Mouse (Mus musculus) hindbrain, embryonic 12.5 days (tissue): ENCODE measurements around the gene Mta2. TPM values are rescaled to one million over a fixed set of nuclear protein-coding genes. Genes with fewer than 3 reads are reported as not detected.
A peak's percentile ranks its signal among the peaks of the same experiment; 100 is the strongest.
"Not testable (repeated sequence)": the region's sequence is repeated elsewhere in the genome, so short reads cannot be mapped to it uniquely, and the experiment has no call there.

Experiments
- ATAC-seq: fragments of 200-750 bp; cut with Nextera tagmentation; 2 replicates; pipeline ENCODE4 v1.8.0; 2017; ENCODE audit warnings: moderate TSS enrichment; ENCODE audit not compliant: low FRiP score
- H3K27ac ChIP-seq: fragments of 300-500 bp; sonication (generic); 2 replicates; pipeline ENCODE4 v1.5.1; 2016; ENCODE audit warnings: mild to moderate bottlenecking
- H3K27me3 ChIP-seq: fragments of 300-500 bp; sonication (generic); 2 replicates; pipeline ENCODE4 v1.6.1; 2016; ENCODE audit warnings: mild to moderate bottlenecking
- H3K36me3 ChIP-seq: fragments of 300-500 bp; sonication (generic); 2 replicates; pipeline ENCODE4 v1.6.1; 2016; ENCODE audit warnings: mild to moderate bottlenecking
- H3K4me1 ChIP-seq: fragments of 300-500 bp; sonication (generic); 2 replicates; pipeline ENCODE4 v1.6.1; 2016
- H3K4me2 ChIP-seq: fragments of 300-500 bp; sonication (generic); replicated peaks from 2 replicates; pipeline ENCODE4 v1.6.1; 2016; ENCODE audit warnings: mild to moderate bottlenecking
- H3K4me3 ChIP-seq: fragments of 300-500 bp; sonication (generic); 2 replicates; pipeline ENCODE4 v1.5.1; 2016; ENCODE audit warnings: mild to moderate bottlenecking
- H3K9ac ChIP-seq: fragments of 300-500 bp; sonication (generic); 2 replicates; pipeline ENCODE4 v1.6.1; 2016; ENCODE audit warnings: mild to moderate bottlenecking, moderate library complexity
- H3K9me3 ChIP-seq: fragments of 300-500 bp; sonication (generic); replicated peaks from 2 replicates; pipeline ENCODE4 v1.6.1; 2016; ENCODE audit warnings: mild to moderate bottlenecking
- WGBS: fragments of 180-500 bp; shearing (Covaris S2); methylation state at CpG from one replicate; pipeline ENCODE4 v1.1.7; 2016; 5-methylcytosine and 5-hydroxymethylcytosine counted together
- polyA plus RNA-seq: library from polyadenylated mRNA; unstranded; fragments of >200 nt; fragmentation: Nextera tagmentation; extraction: Ambion mirVana; gene quantifications from 2 replicates; pipeline ENCODE4 v1.2.1, GENCODE M21; 2016

The Mta2 gene
- polyA plus RNA-seq, 1 experiment from 2014 or later: 174 TPM

- H3K36me3 ChIP-seq: peaks cover 63% of the 10 kb centered on the region
- H3K27me3 ChIP-seq: no peaks in the 10 kb centered on the region
- peak within 1 kb of the TSS; percentile 72 for H3K9ac ChIP-seq
- peak within 1 kb of the TSS; percentile 96 for H3K4me2 ChIP-seq
- WGBS: 3% methylated on average over 46 of the region's 46 CpGs
- H3K4me3 ChIP-seq: peak within 1 kb of the TSS; percentile 76
- H3K4me1 ChIP-seq: peaks cover 25% of the 10 kb centered on the region
- peak within 1 kb of the TSS; percentile 93 for H3K27ac ChIP-seq
- peak; percentile 97 for ATAC-seq
- no peaks in the 10 kb centered on the region for H3K9me3 ChIP-seq
These were observed 11.7 kb downstream of the Mta2 start, which contains the start of gene Tut1 for GRCm38 (mm10) chr19:8953135-8954039. Gene Tut1, plus strand, starts transcription at chr19:8953847.

GRCm38 (mm10) chr19:8954171-8954570, 12.5 kb downstream of the Mta2 start:
- Histone ChIP-seq H3K4me1 (peaks cover 25% of the 10 kb centered on the region), H3K4me2 (peak overlapping the region; percentile 96), H3K27me3 (no peaks in the 10 kb centered on the region), H3K9me3 (no peaks in the 10 kb centered on the region), H3K27ac (peak overlapping the region; percentile 93; the same call in 1 of the 2 replicates), H3K36me3 (peaks cover 60% of the 10 kb centered on the region), H3K4me3 (peak overlapping the region; percentile 76), H3K9ac (peak overlapping the region; percentile 72)
- no peak for ATAC-seq
- WGBS: 10% methylated on average over 9 of the region's 9 CpGs

- Histone ChIP-seq H3K36me3 (peaks cover 80% of the 10 kb centered on the region), H3K27ac (no peak overlapping the region), H3K9me3 (no peaks in the 10 kb centered on the region), H3K4me1 (peaks cover 14% of the 10 kb centered on the region), H3K4me2 (no peak overlapping the region), H3K4me3 (no peak overlapping the region), H3K9ac (no peak overlapping the region), H3K27me3 (no peaks in the 10 kb centered on the region)
- ATAC-seq: no peak
- 92% methylated on average over 2 of the region's 2 CpGs for WGBS
These were observed 20.6 kb downstream of the Mta2 start for GRCm38 (mm10) chr19:8962256-8962655.

GRCm38 (mm10) chr19:8965075-8965474, 23.4 kb downstream of the Mta2 start:
- no peak overlapping the region for H3K4me2 ChIP-seq
- WGBS: 84% methylated on average over 11 of the region's 11 CpGs
- no peak overlapping the region for H3K4me3 ChIP-seq
- H3K27ac ChIP-seq: no peak overlapping the region; the same call in 1 of the 2 replicates
- no peaks in the 10 kb centered on the region for H3K27me3 ChIP-seq
- peak overlapping the region; percentile 58; the same call in 1 of the 2 replicates for H3K9ac ChIP-seq
- H3K4me1 ChIP-seq: peaks cover 27% of the 10 kb centered on the region
- no peaks in the 10 kb centered on the region for H3K9me3 ChIP-seq
- peaks cover 74% of the 10 kb centered on the region for H3K36me3 ChIP-seq
- ATAC-seq: no peak

GRCm38 (mm10) chr19:8965771-8966170, 24.1 kb downstream of the Mta2 start:
- H3K36me3 ChIP-seq: peaks cover 74% of the 10 kb centered on the region

GRCm38 (mm10) chr19:8966198-8966589, 24.5 kb downstream of the Mta2 start:
- 39% methylated on average over 5 of the region's 5 CpGs for WGBS
- H3K4me2 ChIP-seq: peak overlapping the region; percentile 87
- H3K27me3 ChIP-seq: no peaks in the 10 kb centered on the region
- peak overlapping the region; percentile 66 for H3K4me3 ChIP-seq
- H3K9me3 ChIP-seq: no peaks in the 10 kb centered on the region
- no peak for ATAC-seq
- H3K4me1 ChIP-seq: peaks cover 27% of the 10 kb centered on the region
- H3K36me3 ChIP-seq: peaks cover 74% of the 10 kb centered on the region
- peak overlapping the region; percentile 58 for H3K9ac ChIP-seq
- peak overlapping the region; percentile 86 for H3K27ac ChIP-seq

More at GRCm38 (mm10) chr19:8965771-8966170, 24.1 kb downstream of the Mta2 start:
- Histone ChIP-seq H3K9ac (peak overlapping the region; percentile 58), H3K4me2 (peak overlapping the region; percentile 87), H3K27ac (peak overlapping the region; percentile 44), H3K4me3 (peak overlapping the region; percentile 66), H3K9me3 (no peaks in the 10 kb centered on the region), H3K27me3 (no peaks in the 10 kb centered on the region), H3K4me1 (peaks cover 27% of the 10 kb centered on the region)
- 89% methylated on average over 8 of the region's 8 CpGs for WGBS
- no peak for ATAC-seq

GRCm38 (mm10) chr19:8966590-8967372, 25.1 kb downstream of the Mta2 start, which contains the start of gene Eef1g:
Gene Eef1g, plus strand, starts transcription at chr19:8967041.
- Histone ChIP-seq H3K9me3 (no peaks in the 10 kb centered on the region), H3K27ac (peak within 1 kb of the TSS; percentile 86), H3K4me3 (peak within 1 kb of the TSS; percentile 66), H3K4me1 (peaks cover 27% of the 10 kb centered on the region), H3K4me2 (peak within 1 kb of the TSS; percentile 87), H3K9ac (peak within 1 kb of the TSS; percentile 82), H3K36me3 (peaks cover 74% of the 10 kb centered on the region), H3K27me3 (no peaks in the 10 kb centered on the region)
- 1% methylated on average over 52 of the region's 52 CpGs for WGBS
- peak; percentile 99 for ATAC-seq

GRCm38 (mm10) chr19:8967373-8967743, 25.7 kb downstream of the Mta2 start:
- H3K9me3 ChIP-seq: no peaks in the 10 kb centered on the region
- peak overlapping the region; percentile 81 for H3K27ac ChIP-seq
- H3K36me3 ChIP-seq: peaks cover 74% of the 10 kb centered on the region
- peak overlapping the region; percentile 87 for H3K4me2 ChIP-seq
- 0% methylated on average over 8 of the region's 8 CpGs for WGBS
- peak overlapping the region; percentile 66 for H3K4me3 ChIP-seq
- H3K9ac ChIP-seq: peak overlapping the region; percentile 82
- H3K4me1 ChIP-seq: peaks cover 27% of the 10 kb centered on the region
- ATAC-seq: peak; percentile 13
- no peaks in the 10 kb centered on the region for H3K27me3 ChIP-seq

GRCm38 (mm10) chr19:8967893-8968292, 26.2 kb downstream of the Mta2 start:
- H3K27me3 ChIP-seq: no peaks in the 10 kb centered on the region
- peak overlapping the region; percentile 81; the same call in 1 of the 2 replicates for H3K27ac ChIP-seq
- peak overlapping the region; percentile 87 for H3K4me2 ChIP-seq
- no peaks in the 10 kb centered on the region for H3K9me3 ChIP-seq
- 7% methylated on average over 9 of the region's 9 CpGs for WGBS
- H3K36me3 ChIP-seq: peaks cover 74% of the 10 kb centered on the region
- H3K9ac ChIP-seq: peak overlapping the region; percentile 82
- peaks cover 27% of the 10 kb centered on the region for H3K4me1 ChIP-seq
- no peak for ATAC-seq
- H3K4me3 ChIP-seq: peak overlapping the region; percentile 66

GRCm38 (mm10) chr19:8972491-8972890, 30.8 kb downstream of the Mta2 start:
- peaks cover 12% of the 10 kb centered on the region for H3K4me1 ChIP-seq
- not testable (repeated sequence) for H3K9me3 ChIP-seq, H3K27me3 ChIP-seq, H3K27ac ChIP-seq, H3K4me2 ChIP-seq, ATAC-seq, H3K9ac ChIP-seq, H3K4me3 ChIP-seq
- 96% methylated on average over 8 of the region's 8 CpGs for WGBS
- peaks cover 84% of the 10 kb centered on the region for H3K36me3 ChIP-seq

GRCm38 (mm10) chr19:8974638-8975037, 33.0 kb downstream of the Mta2 start:
- no peaks in the 10 kb centered on the region for H3K9me3 ChIP-seq
- ATAC-seq: no peak
- H3K27me3 ChIP-seq: no peaks in the 10 kb centered on the region
- no peak overlapping the region for H3K9ac ChIP-seq
- WGBS: 95% methylated on average over 1 of the region's 1 CpGs
- no peak overlapping the region for H3K27ac ChIP-seq
- H3K4me3 ChIP-seq: no peak overlapping the region
- H3K4me2 ChIP-seq: no peak overlapping the region
- H3K4me1 ChIP-seq: no peaks in the 10 kb centered on the region
- H3K36me3 ChIP-seq: peaks cover 93% of the 10 kb centered on the region

GRCm38 (mm10) chr19:8975491-8975890, 33.8 kb downstream of the Mta2 start:
- H3K36me3 ChIP-seq: peaks cover 93% of the 10 kb centered on the region
- no peak overlapping the region for H3K9ac ChIP-seq
- no peak overlapping the region for H3K27ac ChIP-seq
- 99% methylated on average over 2 of the region's 2 CpGs for WGBS
- ATAC-seq: no peak
- H3K27me3 ChIP-seq: no peaks in the 10 kb centered on the region
- H3K4me2 ChIP-seq: no peak overlapping the region
- H3K4me3 ChIP-seq: no peak overlapping the region
- H3K4me1 ChIP-seq: no peaks in the 10 kb centered on the region
- no peaks in the 10 kb centered on the region for H3K9me3 ChIP-seq
